36 mouse cellular contexts compared by ENCODE assay signal in the genomic region with DNA sequence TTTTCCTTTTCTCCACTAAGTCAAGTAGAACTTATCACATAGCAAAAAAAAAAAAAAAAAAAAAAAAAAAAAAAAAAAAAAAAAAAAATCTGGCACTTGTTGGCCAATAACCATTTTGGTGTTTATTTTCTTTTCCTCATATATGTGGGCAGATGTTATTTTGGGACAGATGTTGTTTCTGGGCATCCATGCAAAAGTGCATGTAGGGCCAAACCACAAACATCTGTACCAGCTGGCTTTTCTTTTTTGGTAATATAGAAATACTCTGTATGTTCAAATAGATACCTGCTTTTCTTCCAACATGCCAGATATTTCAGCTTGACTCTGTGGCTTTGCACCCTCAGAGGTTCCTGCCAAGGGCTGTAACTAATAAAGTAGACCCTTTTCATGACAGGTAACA. TPM values are rescaled to one million over a fixed set of nuclear protein-coding genes. Genes with fewer than 3 reads are reported as not detected.
"Had no signal": no experiment of that assay in that cellular context is flagged by ENCODE, and none has a peak within 500 bp of the region (broad histone marks: within the 10 kb centered on the region; RNA-seq: fewer than 3 reads in every experiment).

No protein-coding gene starts in this region.

- H3K9ac ChIP-seq: embryonic facial prominence, embryonic 12.5 days; embryonic facial prominence, embryonic 13.5 days; embryonic facial prominence, embryonic 15.5 days; forebrain, embryonic 12.5 days; forebrain, embryonic 13.5 days; forebrain, embryonic 15.5 days; forebrain, postnatal 0 days had no signal

- H3K27me3 ChIP-seq: embryonic facial prominence, embryonic 12.5 days; embryonic facial prominence, embryonic 13.5 days; embryonic facial prominence, embryonic 15.5 days; forebrain, embryonic 12.5 days; forebrain, embryonic 13.5 days; forebrain, embryonic 15.5 days had no signal

- H3K9me3 ChIP-seq: embryonic facial prominence, embryonic 12.5 days; embryonic facial prominence, embryonic 13.5 days; embryonic facial prominence, embryonic 15.5 days; forebrain, embryonic 10.5 days; forebrain, embryonic 12.5 days; forebrain, embryonic 13.5 days; forebrain, embryonic 15.5 days; heart, embryonic 10.5 days had no signal

- DNase-seq: cerebellum, adult 9-10 months; cerebellum, adult 9-11 months; cerebellum, postnatal 10 days; cerebellum, postnatal 14 days; cerebellum, postnatal 25 days; cerebellum, postnatal 36 days; embryo, embryonic 11 days; forebrain, postnatal 0 days; gastrocnemius, adult 2 months; gastrocnemius, postnatal 10 days; gastrocnemius, postnatal 14 days; gastrocnemius, postnatal 25 days; gastrocnemius, postnatal 36 days; heart, adult 11 months; heart, adult 18-20 months; heart, adult 2 months had no signal

- H3K4me1 ChIP-seq: embryonic facial prominence, embryonic 12.5 days; embryonic facial prominence, embryonic 13.5 days; embryonic facial prominence, embryonic 15.5 days; forebrain, embryonic 10.5 days; forebrain, embryonic 12.5 days; forebrain, embryonic 13.5 days; forebrain, embryonic 15.5 days; heart, embryonic 10.5 days had no signal

- H3K4me3 ChIP-seq: embryonic facial prominence, embryonic 12.5 days; embryonic facial prominence, embryonic 13.5 days; embryonic facial prominence, embryonic 15.5 days; erythroblast, embryonic 14.5 days; forebrain, embryonic 10.5 days; forebrain, embryonic 12.5 days; forebrain, embryonic 13.5 days; forebrain, embryonic 15.5 days; gastrocnemius, adult 2 months; heart, adult 2 months; heart, embryonic 10.5 days had no signal

- H3K36me3 ChIP-seq: embryonic facial prominence, embryonic 12.5 days; embryonic facial prominence, embryonic 13.5 days; embryonic facial prominence, embryonic 15.5 days; forebrain, embryonic 10.5 days; forebrain, embryonic 12.5 days; forebrain, embryonic 15.5 days; heart, embryonic 10.5 days had no signal

- H3K27ac ChIP-seq: embryonic facial prominence, embryonic 12.5 days; embryonic facial prominence, embryonic 13.5 days; embryonic facial prominence, embryonic 15.5 days; forebrain, embryonic 10.5 days; forebrain, embryonic 12.5 days; forebrain, embryonic 13.5 days; forebrain, embryonic 15.5 days; gastrocnemius, adult 2 months; heart, adult 2 months; heart, embryonic 10.5 days had no signal

- ATAC-seq: forebrain, embryonic 13.5 days; forebrain, embryonic 14.5 days; forebrain, embryonic 15.5 days; forebrain, embryonic 16.5 days; forebrain, postnatal 0 days had no signal

- H3K4me2 ChIP-seq: embryonic facial prominence, embryonic 12.5 days; embryonic facial prominence, embryonic 13.5 days; embryonic facial prominence, embryonic 15.5 days; forebrain, embryonic 12.5 days; forebrain, embryonic 13.5 days; forebrain, embryonic 15.5 days had no signal

RNA-seq across cellular contexts. Expression of a gene that starts 51.2 kb away (rescaled TPM):
- total RNA-seq: gastrocnemius, postnatal 36 days; granulocyte monocyte progenitor cell, adult 5-6 weeks; heart, adult 18-20 months had no signal
- polyA plus RNA-seq: erythroblast, embryonic 14.5 days had no signal

RNA-seq across cellular contexts. Expression of a gene that starts 52.1 kb away (rescaled TPM):
- total RNA-seq: common myeloid progenitor, adult 5-6 weeks; forebrain, postnatal 0 days; gastrocnemius, adult 18-20 months; gastrocnemius, adult 2 months; gastrocnemius, adult 8-10 months; gastrocnemius, postnatal 10 days; gastrocnemius, postnatal 14 days; gastrocnemius, postnatal 25 days; gastrocnemius, postnatal 36 days; gastrocnemius, postnatal 4 days; granulocyte monocyte progenitor cell, adult 5-6 weeks; heart, adult 18-20 months; heart, adult 2 months; heart, adult 8-10 months had no signal
- polyA plus RNA-seq: embryonic facial prominence, embryonic 11.5 days; embryonic facial prominence, embryonic 12.5 days; embryonic facial prominence, embryonic 13.5 days; embryonic facial prominence, embryonic 15.5 days; erythroblast, embryonic 14.5 days; forebrain, embryonic 10.5 days; forebrain, embryonic 11.5 days; forebrain, embryonic 12.5 days; forebrain, embryonic 13.5 days; forebrain, embryonic 14.5 days; forebrain, embryonic 15.5 days; forebrain, postnatal 0 days; gonadal fat pad, adult 2 months; heart, adult 2 months; heart, embryonic 10.5 days had no signal
